Mouse (Mus musculus): Measurements from ENCODE around the gene Bbs5.

GRCm38 (mm10) chr2:69713626-69714014, 66.6 kb downstream of the Bbs5 start:
- TF ChIP-seq CTCF (conservative IDR thresholded peaks at IDR 0.05; ENCODE audit: low read length) (no peak), NANOG (IDR thresholded peaks at IDR 0.05; ENCODE audit: borderline replicate concordance, low read length) (no peak), POU5F1 (IDR thresholded peaks at IDR 0.05; ENCODE audit: borderline replicate concordance, low read length) (no peak)

Measured in E14TG2a.4 (cell line).